Mouse (Mus musculus): ENCODE data around the gene Gm21885. TPM values are rescaled to one million over a fixed set of nuclear protein-coding genes. Genes with fewer than 3 reads are reported as not detected.
"Not testable (repeated sequence)": the region's sequence is repeated elsewhere in the genome, so short reads cannot be mapped to it uniquely, and the experiment has no call there.

The Gm21885 gene
- polyA plus RNA-seq, 1 experiment from 2014 or later, result not detected

DNA sequence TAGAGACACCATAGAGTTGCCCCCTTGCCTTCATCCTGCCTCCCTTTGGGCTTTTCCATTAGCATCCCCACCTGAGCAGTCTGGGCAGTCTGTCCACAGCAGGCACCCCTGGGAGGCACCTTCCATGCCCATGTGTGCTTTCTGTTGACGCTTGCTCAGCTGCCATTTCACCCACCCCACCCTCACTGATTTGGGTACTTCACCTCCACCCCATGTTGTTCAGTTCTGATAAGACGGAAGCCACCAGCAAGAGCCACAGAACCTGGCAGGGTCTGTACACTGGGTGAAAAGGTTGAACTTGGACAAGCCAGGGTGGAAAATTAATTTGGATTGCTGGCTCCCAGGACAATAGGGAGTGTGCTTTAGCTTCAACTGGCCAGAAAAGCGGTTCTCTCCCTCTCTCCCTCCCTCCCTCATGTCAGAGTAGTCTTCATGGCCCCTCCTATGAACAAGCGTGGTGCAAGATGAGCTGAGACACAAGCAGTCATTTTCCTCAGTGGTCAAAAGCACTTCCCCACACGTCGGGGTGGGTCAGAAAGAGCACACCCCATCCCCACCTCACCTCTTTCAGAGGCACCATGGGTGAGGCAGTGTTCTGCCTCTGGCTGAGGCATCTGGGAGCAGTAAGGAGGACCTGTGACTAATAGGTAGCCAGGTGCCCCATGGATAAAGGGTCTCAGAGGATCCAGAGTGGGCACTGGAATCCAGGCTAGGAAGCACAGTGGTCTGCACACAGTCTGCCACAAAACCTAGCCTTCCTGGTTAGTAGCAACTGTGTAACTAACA is 19.9 kb upstream of the Gm21885 start:
- DNase-seq (ENCODE audit: low spot score), result no peak
- Histone ChIP-seq H3K9me3 (ENCODE audit: control insufficient read depth, low read length) (no peaks in the 10 kb centered on the region), H3K27me3 (ENCODE audit: control insufficient read depth, insufficient read depth, low read length) (no peaks in the 10 kb centered on the region), H3K4me3 (ENCODE audit: low read depth, low read length) (no peak overlapping the region), H3K4me2 (ENCODE audit: low read depth) (no peak overlapping the region), H3K27ac (ENCODE audit: low read depth, low read length) (no peak overlapping the region), H3K4me1 (ENCODE audit: control insufficient read depth, insufficient read depth, low read length) (no peaks in the 10 kb centered on the region), H3K36me3 (ENCODE audit: control insufficient read depth, insufficient read depth, low read length) (no peaks in the 10 kb centered on the region), H3K9ac (ENCODE audit: low read length) (no peak overlapping the region)
- no peak for ATAC-seq (ENCODE audit: insufficient read depth, low FRiP score, low TSS enrichment)
- 77% methylated on average over 6 of the region's 6 CpGs for WGBS

DNA sequence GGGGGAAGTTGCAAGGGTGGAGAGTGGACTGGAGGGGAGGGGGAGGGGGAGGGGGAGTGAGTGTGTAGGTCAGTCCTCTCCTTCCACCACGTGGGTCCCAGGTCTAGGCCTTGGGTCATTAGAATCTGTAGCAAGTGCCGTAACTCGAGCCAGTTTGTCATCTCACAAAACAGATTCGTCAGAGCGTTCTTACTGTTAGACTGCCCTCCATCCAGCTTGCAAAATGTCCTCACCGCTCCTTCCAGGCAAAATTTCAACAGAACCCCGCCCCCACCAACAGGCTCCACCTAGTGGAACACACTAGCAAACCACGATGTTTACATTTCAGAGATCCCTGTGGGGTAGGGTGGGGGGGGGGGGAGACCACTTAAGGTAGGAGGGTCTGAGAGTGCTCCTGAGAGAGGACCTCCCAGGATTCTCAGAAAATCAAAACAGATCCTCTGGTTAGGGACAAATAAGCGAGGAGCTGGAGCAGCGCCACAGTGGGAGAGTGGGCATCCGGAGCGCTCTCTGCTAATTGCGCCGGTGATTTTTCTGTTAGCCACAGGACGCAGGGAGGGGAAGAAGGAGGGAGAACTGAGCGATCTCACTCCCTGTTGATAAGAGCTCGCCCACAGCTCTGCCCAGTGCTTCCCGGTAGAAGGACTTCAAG is 16.4 kb upstream of the Gm21885 start:
- peak; percentile 72 for DNase-seq (ENCODE audit: low spot score)
- ATAC-seq (ENCODE audit: insufficient read depth, low FRiP score, low TSS enrichment), result no peak; the same call in 1 of the 2 replicates
- peak overlapping the region; percentile 51 for H3K4me2 ChIP-seq (ENCODE audit: low read depth)
- no peaks in the 10 kb centered on the region for H3K36me3 ChIP-seq (ENCODE audit: control insufficient read depth, insufficient read depth, low read length)
- no peaks in the 10 kb centered on the region for H3K9me3 ChIP-seq (ENCODE audit: control insufficient read depth, low read length)
- peak overlapping the region; percentile 23 for H3K4me3 ChIP-seq (ENCODE audit: low read depth, low read length)
- H3K27me3 ChIP-seq (ENCODE audit: control insufficient read depth, insufficient read depth, low read length), result no peaks in the 10 kb centered on the region
- WGBS, result 2% methylated on average over 18 of the region's 18 CpGs
- H3K4me1 ChIP-seq (ENCODE audit: control insufficient read depth, insufficient read depth, low read length), result no peaks in the 10 kb centered on the region
- H3K9ac ChIP-seq (ENCODE audit: low read length), result no peak overlapping the region
- H3K27ac ChIP-seq (ENCODE audit: low read depth, low read length), result 0 out of 2 replicates have a peak overlapping the region, but pooled peaks have one; percentile 23

DNA sequence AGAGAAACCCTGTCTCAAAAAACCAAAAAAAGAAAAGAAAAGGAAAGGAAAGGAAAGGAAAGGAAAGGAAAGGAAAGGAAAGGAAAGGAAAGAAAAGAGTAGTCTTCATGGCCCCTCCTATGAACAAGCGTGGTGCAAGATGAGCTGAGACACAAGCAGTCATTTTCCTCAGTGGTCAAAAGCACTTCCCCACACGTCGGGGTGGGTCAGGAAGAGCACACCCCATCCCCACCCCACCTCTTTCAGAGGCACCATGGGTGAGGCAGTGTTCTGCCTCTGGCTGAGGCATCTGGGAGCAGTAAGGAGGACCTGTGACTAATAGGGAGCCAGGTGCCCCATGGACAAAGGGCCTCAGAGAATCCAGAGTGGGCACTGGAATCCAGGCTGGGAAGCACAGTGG is 15.5 kb upstream of the Gm21885 start:
- H3K4me3 ChIP-seq (ENCODE audit: low read depth, low read length); ATAC-seq (ENCODE audit: insufficient read depth, low FRiP score, low TSS enrichment); H3K36me3 ChIP-seq (ENCODE audit: control insufficient read depth, insufficient read depth, low read length); H3K9ac ChIP-seq (ENCODE audit: low read length); DNase-seq (ENCODE audit: low spot score); H3K9me3 ChIP-seq (ENCODE audit: control insufficient read depth, low read length); H3K4me1 ChIP-seq (ENCODE audit: control insufficient read depth, insufficient read depth, low read length); H3K4me2 ChIP-seq (ENCODE audit: low read depth); H3K27ac ChIP-seq (ENCODE audit: low read depth, low read length); H3K27me3 ChIP-seq (ENCODE audit: control insufficient read depth, insufficient read depth, low read length): not testable (repeated sequence)
- 85% methylated on average over 3 of the region's 3 CpGs for WGBS

DNA sequence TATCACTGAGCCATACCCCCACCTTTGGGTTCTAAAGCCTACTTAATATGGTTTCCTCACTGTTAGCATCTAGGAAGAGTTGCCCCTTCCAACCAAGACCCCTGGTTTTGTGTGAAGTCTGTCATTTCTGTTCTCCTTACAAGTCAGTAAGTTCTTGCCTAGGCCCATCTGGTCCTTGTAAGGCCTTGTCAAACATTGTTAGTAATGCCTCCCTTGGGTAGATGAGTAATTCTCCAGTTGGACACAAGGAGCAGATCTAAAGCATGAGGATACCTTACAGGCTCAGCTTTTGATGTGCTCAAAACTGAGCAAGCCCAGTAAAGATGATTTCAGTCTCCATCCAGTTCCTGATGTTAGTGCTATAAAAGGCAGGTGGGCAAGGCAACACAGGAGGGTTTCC is 12.9 kb upstream of the Gm21885 start:
- Histone ChIP-seq H3K27me3 (ENCODE audit: control insufficient read depth, insufficient read depth, low read length) (no peaks in the 10 kb centered on the region), H3K27ac (ENCODE audit: low read depth, low read length) (no peak overlapping the region), H3K9me3 (ENCODE audit: control insufficient read depth, low read length) (no peaks in the 10 kb centered on the region), H3K4me2 (ENCODE audit: low read depth) (no peak overlapping the region), H3K36me3 (ENCODE audit: control insufficient read depth, insufficient read depth, low read length) (no peaks in the 10 kb centered on the region), H3K9ac (ENCODE audit: low read length) (no peak overlapping the region), H3K4me1 (ENCODE audit: control insufficient read depth, insufficient read depth, low read length) (no peaks in the 10 kb centered on the region), H3K4me3 (ENCODE audit: low read depth, low read length) (no peak overlapping the region)
- no peak for ATAC-seq (ENCODE audit: insufficient read depth, low FRiP score, low TSS enrichment)
- no peak for DNase-seq (ENCODE audit: low spot score)

DNA sequence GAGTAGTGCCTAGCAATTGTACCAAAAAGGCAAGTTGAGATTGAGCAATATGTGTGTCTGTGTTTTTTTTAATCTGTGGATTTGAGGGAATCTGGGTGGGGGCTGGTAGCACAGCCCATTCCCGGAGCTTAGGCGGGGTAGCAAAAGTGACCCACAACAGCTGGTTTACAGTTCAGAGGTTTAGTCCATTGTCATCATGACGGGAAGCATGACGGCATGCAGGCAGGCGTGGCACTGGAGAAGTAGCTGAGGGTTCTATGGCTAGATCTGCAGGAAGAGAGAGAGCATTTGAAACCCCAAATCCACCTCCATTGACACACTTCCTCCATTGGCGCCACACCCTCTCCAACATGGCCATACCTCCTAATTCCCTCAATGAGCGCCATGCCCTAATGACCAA is 11.8 kb upstream of the Gm21885 start:
- no peak overlapping the region for H3K4me3 ChIP-seq (ENCODE audit: low read depth, low read length)
- H3K27ac ChIP-seq (ENCODE audit: low read depth, low read length), result no peak overlapping the region
- H3K9ac ChIP-seq (ENCODE audit: low read length), result no peak overlapping the region
- WGBS, result 92% methylated on average over 7 of the region's 7 CpGs
- no peaks in the 10 kb centered on the region for H3K4me1 ChIP-seq (ENCODE audit: control insufficient read depth, insufficient read depth, low read length)
- no peaks in the 10 kb centered on the region for H3K9me3 ChIP-seq (ENCODE audit: control insufficient read depth, low read length)
- no peak for DNase-seq (ENCODE audit: low spot score)
- H3K4me2 ChIP-seq (ENCODE audit: low read depth), result no peak overlapping the region
- H3K27me3 ChIP-seq (ENCODE audit: control insufficient read depth, insufficient read depth, low read length), result no peaks in the 10 kb centered on the region
- H3K36me3 ChIP-seq (ENCODE audit: control insufficient read depth, insufficient read depth, low read length), result no peaks in the 10 kb centered on the region
- ATAC-seq (ENCODE audit: insufficient read depth, low FRiP score, low TSS enrichment), result no peak

DNA sequence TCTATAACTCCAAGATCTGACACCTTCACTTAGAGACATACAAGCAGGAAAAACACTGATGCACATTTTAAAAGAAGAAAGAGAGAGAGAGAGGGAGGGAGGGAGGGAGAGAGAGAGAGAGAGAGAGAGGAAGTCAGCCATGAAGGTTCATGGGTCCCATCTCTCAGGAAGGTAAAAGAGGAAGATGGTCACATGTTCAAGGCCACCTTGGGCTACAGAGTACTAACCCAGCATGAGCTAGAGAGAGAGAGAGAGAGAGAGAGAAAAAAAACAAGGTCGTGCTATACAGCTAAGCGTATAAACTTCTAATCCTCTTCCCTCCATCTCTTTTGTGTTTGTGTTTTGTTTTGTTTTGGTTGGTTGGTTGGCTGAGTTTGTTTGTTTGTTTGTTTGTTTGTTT is 10.7 kb upstream of the Gm21885 start:
- H3K9ac ChIP-seq (ENCODE audit: low read length), result no peak overlapping the region
- 85% methylated on average over 2 of the region's 2 CpGs for WGBS

DNA sequence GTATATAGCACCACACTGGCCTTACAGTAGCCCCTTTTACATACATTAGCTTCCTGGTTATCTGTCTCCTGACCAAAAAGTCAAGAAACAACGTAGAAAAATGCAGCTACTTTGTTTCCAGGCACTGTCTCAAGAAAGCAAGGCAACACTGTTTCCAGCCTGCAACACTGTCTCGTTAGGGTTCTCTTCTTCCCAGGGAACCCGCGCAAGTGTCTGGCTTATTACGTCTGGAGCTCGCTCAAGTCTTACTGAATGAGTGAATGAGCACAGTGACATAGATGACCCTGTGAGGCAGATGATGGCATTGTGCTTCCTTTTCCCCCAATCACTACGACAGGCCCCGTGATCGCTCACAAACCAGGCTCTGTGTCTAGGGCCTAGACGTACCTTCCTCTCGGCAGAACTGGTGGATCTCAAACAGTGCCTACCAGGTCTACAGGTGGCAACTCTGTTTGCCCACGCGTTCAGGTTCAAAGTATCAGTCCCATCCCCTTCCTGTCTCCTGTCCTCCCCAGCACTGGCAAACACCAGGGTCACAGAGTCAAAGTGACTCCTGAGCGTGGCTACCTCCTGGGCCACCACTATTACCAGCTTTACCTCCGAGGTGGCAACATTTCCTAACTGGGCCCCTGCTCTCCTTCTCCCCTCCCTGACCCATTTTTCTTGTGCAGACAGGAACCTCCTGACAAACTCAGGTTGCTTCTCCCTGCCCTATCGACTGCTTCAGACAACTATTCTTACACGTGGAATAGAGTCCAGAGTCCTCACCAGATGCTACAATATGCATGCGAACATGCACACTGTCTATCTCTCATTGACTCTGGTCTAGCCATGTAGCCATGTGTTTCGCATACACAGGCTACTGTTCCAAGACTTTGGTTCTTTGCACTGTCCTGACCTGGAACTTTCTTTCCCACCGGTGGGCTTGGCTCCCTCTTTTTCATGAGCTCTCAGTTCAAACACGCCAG is 8.4 kb upstream of the Gm21885 start:
- Histone ChIP-seq H3K4me1 (ENCODE audit: control insufficient read depth, insufficient read depth, low read length) (peaks cover 3% of the 10 kb centered on the region), H3K27me3 (ENCODE audit: control insufficient read depth, insufficient read depth, low read length) (no peaks in the 10 kb centered on the region), H3K27ac (ENCODE audit: low read depth, low read length) (no peak overlapping the region), H3K4me3 (ENCODE audit: low read depth, low read length) (no peak overlapping the region), H3K9ac (ENCODE audit: low read length) (no peak overlapping the region), H3K4me2 (ENCODE audit: low read depth) (no peak overlapping the region), H3K9me3 (ENCODE audit: control insufficient read depth, low read length) (no peaks in the 10 kb centered on the region), H3K36me3 (ENCODE audit: control insufficient read depth, insufficient read depth, low read length) (no peaks in the 10 kb centered on the region)
- ATAC-seq (ENCODE audit: insufficient read depth, low FRiP score, low TSS enrichment) (no peak), DNase-seq (ENCODE audit: low spot score) (no peak)
- WGBS, result 89% methylated on average over 21 of the region's 21 CpGs

More for the DNA sequence above, 10.7 kb upstream of the Gm21885 start:
- no peak overlapping the region for H3K27ac ChIP-seq (ENCODE audit: low read depth, low read length)
- no peak overlapping the region for H3K4me2 ChIP-seq (ENCODE audit: low read depth)
- no peak for ATAC-seq (ENCODE audit: insufficient read depth, low FRiP score, low TSS enrichment)
- no peak for DNase-seq (ENCODE audit: low spot score)
- no peaks in the 10 kb centered on the region for H3K4me1 ChIP-seq (ENCODE audit: control insufficient read depth, insufficient read depth, low read length)
- no peaks in the 10 kb centered on the region for H3K27me3 ChIP-seq (ENCODE audit: control insufficient read depth, insufficient read depth, low read length)
- no peak overlapping the region for H3K4me3 ChIP-seq (ENCODE audit: low read depth, low read length)
- H3K36me3 ChIP-seq (ENCODE audit: control insufficient read depth, insufficient read depth, low read length), result no peaks in the 10 kb centered on the region
- no peaks in the 10 kb centered on the region for H3K9me3 ChIP-seq (ENCODE audit: control insufficient read depth, low read length)

DNA sequence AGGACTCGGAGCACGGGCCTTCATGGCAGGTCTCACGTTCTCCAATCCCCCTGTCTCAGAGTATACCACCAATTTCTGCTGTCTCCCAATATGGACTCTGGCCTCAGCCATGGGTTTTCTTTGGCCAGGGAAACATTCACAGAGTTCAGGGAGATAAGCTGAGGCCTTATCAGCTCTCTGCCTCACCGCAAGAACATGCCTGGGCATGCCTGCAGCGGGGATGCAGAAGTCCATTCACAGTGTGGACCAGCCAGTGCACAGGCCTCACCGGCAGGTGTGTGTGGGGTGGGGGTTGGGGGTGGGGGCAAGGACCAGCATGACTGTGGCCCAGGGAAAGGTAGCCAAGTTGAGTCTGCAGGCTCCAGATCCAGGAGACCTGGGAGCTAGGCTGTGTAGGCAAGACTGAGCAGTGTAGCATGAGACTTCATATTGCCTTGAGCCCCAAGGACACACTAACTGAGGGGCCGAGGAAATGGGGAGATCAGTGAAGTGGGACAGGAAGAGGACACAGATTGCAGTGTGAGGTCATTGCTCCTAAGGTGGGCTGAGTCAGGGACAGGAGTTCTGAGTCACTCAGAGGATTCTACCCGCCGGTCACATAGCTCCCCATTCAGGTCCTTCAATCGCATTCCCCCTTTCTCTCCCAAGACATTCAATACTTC is 7.3 kb upstream of the Gm21885 start:
- H3K36me3 ChIP-seq (ENCODE audit: control insufficient read depth, insufficient read depth, low read length), result no peaks in the 10 kb centered on the region
- WGBS, result 90% methylated on average over 10 of the region's 10 CpGs
- H3K4me3 ChIP-seq (ENCODE audit: low read depth, low read length), result no peak overlapping the region
- no peaks in the 10 kb centered on the region for H3K27me3 ChIP-seq (ENCODE audit: control insufficient read depth, insufficient read depth, low read length)
- peaks cover 3% of the 10 kb centered on the region for H3K4me1 ChIP-seq (ENCODE audit: control insufficient read depth, insufficient read depth, low read length)
- H3K9ac ChIP-seq (ENCODE audit: low read length), result no peak overlapping the region
- no peak for ATAC-seq (ENCODE audit: insufficient read depth, low FRiP score, low TSS enrichment)
- H3K9me3 ChIP-seq (ENCODE audit: control insufficient read depth, low read length), result no peaks in the 10 kb centered on the region
- no peak for DNase-seq (ENCODE audit: low spot score)
- H3K27ac ChIP-seq (ENCODE audit: low read depth, low read length), result no peak overlapping the region
- no peak overlapping the region for H3K4me2 ChIP-seq (ENCODE audit: low read depth)

All from neural tube, embryonic 11.5 days (tissue).